Mouse (Mus musculus) kidney, embryonic 15.5 days (tissue): ENCODE measurements around the gene Creg1. TPM values are rescaled to one million over a fixed set of nuclear protein-coding genes. Genes with fewer than 3 reads are reported as not detected.

ENCODE experiments used
- ATAC-seq: fragments of 200-750 bp; cut with Nextera tagmentation; replicated peaks from 2 replicates; pipeline ENCODE4 v1.8.0; 2017; ENCODE audit warnings: moderate TSS enrichment; ENCODE audit not compliant: low FRiP score
- H3K27ac ChIP-seq: fragments of 300-500 bp; sonication (generic); 2 replicates; pipeline ENCODE4 v1.5.1; 2015; ENCODE audit warnings: mild to moderate bottlenecking, inconsistent platforms
- H3K27me3 ChIP-seq: fragments of 300-500 bp; sonication (generic); 2 replicates; pipeline ENCODE4 v1.6.1; 2015; ENCODE audit warnings: inconsistent platforms
- H3K36me3 ChIP-seq: fragments of 300-500 bp; sonication (generic); 2 replicates; pipeline ENCODE4 v1.6.1; 2015; ENCODE audit warnings: inconsistent platforms
- H3K4me1 ChIP-seq: fragments of 300-500 bp; sonication (generic); 2 replicates; pipeline ENCODE4 v1.6.1; 2015; ENCODE audit warnings: inconsistent platforms
- H3K4me2 ChIP-seq: fragments of 300-500 bp; sonication (generic); 2 replicates; pipeline ENCODE4 v1.6.1; 2015; ENCODE audit warnings: moderate library complexity, mild to moderate bottlenecking, inconsistent platforms
- H3K4me3 ChIP-seq: fragments of 300-500 bp; sonication (generic); replicated peaks from 2 replicates; pipeline ENCODE4 v1.5.1; 2015; ENCODE audit warnings: mild to moderate bottlenecking, inconsistent platforms
- H3K9ac ChIP-seq: fragments of 300-500 bp; sonication (generic); 2 replicates; pipeline ENCODE4 v1.6.1; 2015; ENCODE audit warnings: mild to moderate bottlenecking, inconsistent platforms
- H3K9me3 ChIP-seq: fragments of 300-500 bp; sonication (generic); replicated peaks from 2 replicates; pipeline ENCODE4 v1.6.1; 2016; ENCODE audit warnings: inconsistent platforms
- WGBS: fragments of 180-500 bp; shearing (Covaris S2); methylation state at CpG from one replicate; pipeline ENCODE4 v1.1.7; 2015; ENCODE audit warnings: mixed read lengths; 5-methylcytosine and 5-hydroxymethylcytosine counted together
- polyA plus RNA-seq: library from polyadenylated mRNA; unstranded; fragments of >200 nt; fragmentation: Nextera tagmentation; extraction: Ambion mirVana; gene quantifications from 2 replicates; pipeline ENCODE4 v1.2.1, GENCODE M21; 2015

Gene Creg1
- polyA plus RNA-seq, 1 experiment from 2014 or later = 58.4 TPM

- no peak for ATAC-seq
- no peaks in the 10 kb centered on the region for H3K27me3 ChIP-seq
- WGBS = 74% methylated on average over 6 of the region's 6 CpGs
These were observed 32.0 kb upstream of the Creg1 start for GRCm38 (mm10) chr1:165731553-165731952.

GRCm38 (mm10) chr1:165734840-165735239 lies 28.7 kb upstream of the Creg1 start:
- peaks cover 38% of the 10 kb centered on the region for H3K4me1 ChIP-seq
- no peaks in the 10 kb centered on the region for H3K9me3 ChIP-seq
- no peak overlapping the region for H3K4me2 ChIP-seq
- no peaks in the 10 kb centered on the region for H3K36me3 ChIP-seq
- no peak overlapping the region for H3K4me3 ChIP-seq
- H3K27ac ChIP-seq = no peak overlapping the region
- no peaks in the 10 kb centered on the region; the same call in 1 of the 2 replicates for H3K27me3 ChIP-seq
- WGBS = 93% methylated on average over 2 of the region's 2 CpGs
- ATAC-seq = no peak
- H3K9ac ChIP-seq = no peak overlapping the region

More at GRCm38 (mm10) chr1:165731553-165731952, 32.0 kb upstream of the Creg1 start:
- H3K4me1 ChIP-seq = peaks cover 37% of the 10 kb centered on the region
- no peak overlapping the region for H3K4me3 ChIP-seq
- H3K9me3 ChIP-seq = no peaks in the 10 kb centered on the region
- H3K9ac ChIP-seq = no peak overlapping the region
- H3K27ac ChIP-seq = no peak overlapping the region
- H3K4me2 ChIP-seq = no peak overlapping the region
- no peaks in the 10 kb centered on the region for H3K36me3 ChIP-seq

GRCm38 (mm10) chr1:165735826-165736818 lies 27.4 kb upstream of the Creg1 start:
- H3K9ac ChIP-seq = no peak overlapping the region
- no peaks in the 10 kb centered on the region for H3K36me3 ChIP-seq
- no peaks in the 10 kb centered on the region for H3K9me3 ChIP-seq
- H3K4me1 ChIP-seq = peaks cover 31% of the 10 kb centered on the region
- H3K27ac ChIP-seq = no peak overlapping the region
- WGBS = 29% methylated on average over 20 of the region's 20 CpGs
- H3K4me2 ChIP-seq = peak overlapping the region; percentile 42
- ATAC-seq = 0 out of 2 replicates have a peak, but pooled peaks have one; percentile 54
- no peaks in the 10 kb centered on the region; the same call in 1 of the 2 replicates for H3K27me3 ChIP-seq
- no peak overlapping the region for H3K4me3 ChIP-seq

GRCm38 (mm10) chr1:165737451-165737850 lies 26.1 kb upstream of the Creg1 start:
- Histone ChIP-seq H3K27ac (no peak overlapping the region), H3K36me3 (no peaks in the 10 kb centered on the region), H3K9me3 (no peaks in the 10 kb centered on the region), H3K4me3 (no peak overlapping the region), H3K4me1 (peaks cover 28% of the 10 kb centered on the region), H3K27me3 (no peaks in the 10 kb centered on the region; the same call in 1 of the 2 replicates), H3K9ac (no peak overlapping the region), H3K4me2 (no peak overlapping the region)
- 30% methylated on average over 5 of the region's 5 CpGs for WGBS
- peak; percentile 31 for ATAC-seq

- no peak for ATAC-seq
- Histone ChIP-seq H3K4me2 (no peak overlapping the region), H3K4me1 (peaks cover 28% of the 10 kb centered on the region), H3K36me3 (no peaks in the 10 kb centered on the region), H3K27me3 (no peaks in the 10 kb centered on the region; the same call in 1 of the 2 replicates), H3K27ac (no peak overlapping the region), H3K4me3 (no peak overlapping the region), H3K9ac (no peak overlapping the region), H3K9me3 (no peaks in the 10 kb centered on the region)
- 64% methylated on average over 3 of the region's 3 CpGs for WGBS
These were observed 25.7 kb upstream of the Creg1 start for GRCm38 (mm10) chr1:165737867-165738266.

- 37% methylated on average over 1 of the region's 1 CpGs for WGBS
- Histone ChIP-seq H3K4me3 (no peak overlapping the region), H3K9ac (no peak overlapping the region), H3K27ac (no peak overlapping the region), H3K36me3 (no peaks in the 10 kb centered on the region), H3K27me3 (no peaks in the 10 kb centered on the region; the same call in 1 of the 2 replicates), H3K4me2 (no peak overlapping the region), H3K9me3 (no peaks in the 10 kb centered on the region), H3K4me1 (peaks cover 28% of the 10 kb centered on the region)
- ATAC-seq = peak; percentile 61
These were observed 24.6 kb upstream of the Creg1 start for GRCm38 (mm10) chr1:165738985-165739384.

- no peak for ATAC-seq
- Histone ChIP-seq H3K9ac (no peak overlapping the region), H3K9me3 (no peaks in the 10 kb centered on the region), H3K27me3 (no peaks in the 10 kb centered on the region; the same call in 1 of the 2 replicates), H3K4me2 (no peak overlapping the region), H3K4me1 (peaks cover 16% of the 10 kb centered on the region), H3K36me3 (no peaks in the 10 kb centered on the region), H3K27ac (no peak overlapping the region), H3K4me3 (no peak overlapping the region)
- WGBS = 87% methylated on average over 8 of the region's 8 CpGs
These were observed 21.6 kb upstream of the Creg1 start for GRCm38 (mm10) chr1:165741989-165742388.

- 10% methylated on average over 11 of the region's 11 CpGs for WGBS
- Histone ChIP-seq H3K9me3 (no peaks in the 10 kb centered on the region), H3K4me3 (no peak overlapping the region), H3K4me2 (peak overlapping the region; percentile 20; the same call in 1 of the 2 replicates), H3K27me3 (peaks cover 15% of the 10 kb centered on the region; the same call in 1 of the 2 replicates), H3K4me1 (peaks cover 13% of the 10 kb centered on the region), H3K27ac (0 out of 2 replicates have a peak overlapping the region, but pooled peaks have one; percentile 18), H3K36me3 (no peaks in the 10 kb centered on the region), H3K9ac (no peak overlapping the region)
- peak; percentile 87 for ATAC-seq
These were observed 15.5 kb upstream of the Creg1 start for GRCm38 (mm10) chr1:165748053-165748452.

GRCm38 (mm10) chr1:165751142-165751541 lies 12.4 kb upstream of the Creg1 start:
- H3K4me1 ChIP-seq = peaks cover 16% of the 10 kb centered on the region
- no peak overlapping the region for H3K4me2 ChIP-seq
- H3K27ac ChIP-seq = no peak overlapping the region
- H3K9me3 ChIP-seq = no peaks in the 10 kb centered on the region
- no peak for ATAC-seq
- no peak overlapping the region for H3K9ac ChIP-seq
- H3K36me3 ChIP-seq = no peaks in the 10 kb centered on the region
- H3K27me3 ChIP-seq = peaks cover 15% of the 10 kb centered on the region; the same call in 1 of the 2 replicates
- H3K4me3 ChIP-seq = no peak overlapping the region

- H3K27me3 ChIP-seq = peaks cover 15% of the 10 kb centered on the region; the same call in 1 of the 2 replicates
These were observed 11.7 kb upstream of the Creg1 start for GRCm38 (mm10) chr1:165751838-165752237.

GRCm38 (mm10) chr1:165754205-165754604 lies 9.3 kb upstream of the Creg1 start:
- Histone ChIP-seq H3K36me3 (no peaks in the 10 kb centered on the region), H3K4me3 (no peak overlapping the region), H3K27me3 (peaks cover 29% of the 10 kb centered on the region), H3K4me2 (no peak overlapping the region), H3K4me1 (0 out of 2 replicates have a peak, but pooled peaks cover 2% of the 10 kb centered on the region), H3K27ac (no peak overlapping the region), H3K9me3 (no peaks in the 10 kb centered on the region), H3K9ac (no peak overlapping the region)
- ATAC-seq = no peak
- WGBS = 83% methylated on average over 6 of the region's 6 CpGs

More at GRCm38 (mm10) chr1:165751838-165752237, 11.7 kb upstream of the Creg1 start:
- Histone ChIP-seq H3K4me1 (peaks cover 16% of the 10 kb centered on the region), H3K36me3 (no peaks in the 10 kb centered on the region), H3K4me3 (no peak overlapping the region), H3K4me2 (no peak overlapping the region), H3K9ac (no peak overlapping the region), H3K27ac (no peak overlapping the region), H3K9me3 (no peaks in the 10 kb centered on the region)
- WGBS = 86% methylated on average over 5 of the region's 5 CpGs
- no peak for ATAC-seq

GRCm38 (mm10) chr1:165755194-165755593 lies 8.4 kb upstream of the Creg1 start:
- H3K27ac ChIP-seq = no peak overlapping the region
- no peak overlapping the region for H3K4me2 ChIP-seq
- 0 out of 2 replicates have a peak, but pooled peaks cover 2% of the 10 kb centered on the region for H3K4me1 ChIP-seq
- no peak overlapping the region for H3K9ac ChIP-seq
- no peaks in the 10 kb centered on the region for H3K9me3 ChIP-seq
- ATAC-seq = peak; percentile 53; the same call in 1 of the 2 replicates
- no peak overlapping the region for H3K4me3 ChIP-seq
- H3K27me3 ChIP-seq = peaks cover 22% of the 10 kb centered on the region
- 20% methylated on average over 4 of the region's 4 CpGs for WGBS
- no peaks in the 10 kb centered on the region for H3K36me3 ChIP-seq
